Mouse (Mus musculus): Measurements from ENCODE around the gene Tnfsfm13.

Tnfsfm13 gene

DNA sequence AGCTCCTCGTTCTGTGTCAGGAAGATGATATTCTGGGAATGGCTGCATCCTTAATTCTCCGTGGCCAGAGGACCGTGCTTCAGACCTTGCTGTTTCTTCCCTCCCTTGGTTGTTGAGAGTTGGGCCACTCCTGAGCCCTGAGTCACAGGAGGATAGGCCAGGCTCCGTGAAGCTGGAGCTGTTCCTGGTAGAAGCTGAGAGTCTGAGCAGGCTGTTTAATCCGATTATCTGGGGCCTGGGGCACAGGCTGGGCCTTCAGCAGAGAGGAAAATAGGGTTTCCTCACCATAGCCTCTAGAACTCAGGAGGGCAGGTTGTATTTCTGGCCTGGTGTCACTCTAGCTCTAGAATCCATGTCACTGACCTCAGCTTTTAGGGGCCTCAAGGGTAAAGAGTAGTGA is 42.5 kb downstream of the Tnfsfm13 start:
- DNase-seq (ENCODE audit: low spot score), result no peak

- no peak for DNase-seq (ENCODE audit: low spot score)
Observed at GRCm38 (mm10) chr11:69645860-69646259, 50.0 kb downstream of the Tnfsfm13 start.

DNA sequence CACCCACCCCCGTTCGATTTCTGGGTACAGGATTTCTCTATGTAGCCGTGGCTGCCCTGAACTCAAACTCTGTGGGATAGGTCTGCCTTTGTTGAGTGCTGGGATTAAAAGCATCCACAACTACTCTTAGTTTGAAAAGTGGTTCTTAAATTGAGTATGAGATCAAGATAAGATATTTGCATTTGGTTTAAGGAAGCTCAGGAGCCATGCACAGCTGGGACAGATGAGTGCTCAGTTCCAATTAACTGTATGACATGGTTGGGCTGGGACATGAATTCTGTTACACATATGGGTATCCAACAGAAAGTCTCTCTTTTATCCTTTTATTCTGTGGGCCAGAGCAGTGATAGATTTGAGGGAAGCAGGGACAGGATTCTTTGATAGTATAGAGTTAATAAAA is 60.4 kb downstream of the Tnfsfm13 start:
- no peak for DNase-seq (ENCODE audit: low spot score)

DNA sequence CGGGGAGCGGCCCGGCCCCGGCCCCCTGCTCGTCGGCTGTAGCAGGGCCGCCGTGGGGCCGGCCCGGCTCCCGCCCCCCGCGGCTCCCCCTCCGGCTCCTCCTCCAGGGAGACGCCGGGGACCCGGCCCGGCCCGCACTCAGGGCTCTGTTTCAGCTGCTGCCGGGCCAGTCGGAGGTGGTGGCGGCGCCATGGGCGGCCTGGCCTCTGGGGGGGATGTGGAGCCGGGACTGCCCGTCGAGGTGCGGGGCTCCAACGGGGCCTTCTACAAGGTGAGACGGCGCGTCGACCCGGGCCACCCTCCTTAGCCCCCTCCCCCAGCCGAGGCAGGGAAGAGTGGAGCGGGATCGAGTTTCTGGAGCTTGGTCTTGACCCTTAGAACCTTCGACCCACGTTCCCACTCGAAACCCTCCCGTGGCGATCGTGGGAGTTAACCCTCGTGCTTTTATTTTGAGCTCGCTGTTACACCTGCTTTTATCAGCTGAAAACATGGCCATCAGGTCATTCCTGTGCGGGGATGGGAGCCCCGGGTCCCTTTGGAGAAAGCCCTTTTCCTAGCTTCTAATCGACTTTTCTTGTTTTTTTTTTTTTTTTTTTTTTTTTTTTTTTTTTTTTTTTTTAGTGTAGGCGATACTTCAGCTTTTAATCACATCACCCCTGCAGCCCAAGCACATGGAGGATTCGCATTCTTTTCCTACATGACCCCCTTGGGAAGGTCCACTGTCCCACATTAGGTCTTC is 62.6 kb downstream of the Tnfsfm13 start:
- DNase-seq (ENCODE audit: low spot score), result peak; percentile 62

All from ovary, adult 18-20 months (tissue).